Mouse (Mus musculus): ENCODE measurements around the gene Gm28035. TPM values are rescaled to one million over a fixed set of nuclear protein-coding genes. Genes with fewer than 3 reads are reported as not detected.
A peak's percentile ranks its signal among the peaks of the same experiment; 100 is the strongest.

Gm28035 gene
- total RNA-seq, 2 experiments from 2014 or later, result 0.59 to 1.7 TPM

GRCm38 (mm10) chr2:30237199-30237880, 3.0 kb upstream of the Gm28035 start, which contains the start of gene Lrrc8a:
Gene Lrrc8a, plus strand, starts transcription at chr2:30237715.
- intact Hi-C loops (cut with DNase I; ENCODE audit: low total_unique reads), result no loop called here

GRCm38 (mm10) chr2:30237881-30238280, 2.5 kb upstream of the Gm28035 start:
- intact Hi-C loops (cut with DNase I; ENCODE audit: low total_unique reads), result no loop called here
- peak; percentile 79 for DNase-seq

More at GRCm38 (mm10) chr2:30237199-30237880, 3.0 kb upstream of the Gm28035 start, which contains the start of gene Lrrc8a:
- peak; percentile 100 for DNase-seq

GRCm38 (mm10) chr2:30238906-30239465, 1.4 kb upstream of the Gm28035 start:
- intact Hi-C loops (cut with DNase I; ENCODE audit: low total_unique reads), result no loop called here

DNA sequence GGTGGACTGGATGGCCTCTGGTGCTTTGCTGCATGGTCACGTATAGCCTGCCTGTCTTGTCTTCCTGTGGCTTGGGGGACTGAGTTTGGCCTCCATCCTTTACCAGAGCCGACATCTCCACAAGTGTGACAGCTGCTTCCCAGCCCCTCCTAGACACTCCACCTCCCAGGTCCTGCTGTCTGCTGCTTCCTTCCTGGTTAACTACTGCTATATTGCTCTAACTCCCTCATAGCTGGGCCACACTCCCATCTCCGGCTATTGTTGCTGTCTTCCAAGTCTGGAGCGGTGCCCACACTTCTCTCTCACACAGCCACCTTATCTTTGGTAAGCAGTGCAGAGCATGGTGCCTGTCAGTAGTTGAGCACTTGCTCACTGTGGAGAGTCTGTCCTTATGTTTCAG, 590 bp upstream of the Gm28035 start:
- intact Hi-C loops (cut with DNase I; ENCODE audit: low total_unique reads), result no loop called here
- no peak for DNase-seq

More at GRCm38 (mm10) chr2:30238906-30239465, 1.4 kb upstream of the Gm28035 start:
- DNase-seq, result no peak

GRCm38 (mm10) chr2:30242509-30242908, 2.1 kb downstream of the Gm28035 start:
- intact Hi-C loops (cut with DNase I; ENCODE audit: low total_unique reads), result no loop called here

DNA sequence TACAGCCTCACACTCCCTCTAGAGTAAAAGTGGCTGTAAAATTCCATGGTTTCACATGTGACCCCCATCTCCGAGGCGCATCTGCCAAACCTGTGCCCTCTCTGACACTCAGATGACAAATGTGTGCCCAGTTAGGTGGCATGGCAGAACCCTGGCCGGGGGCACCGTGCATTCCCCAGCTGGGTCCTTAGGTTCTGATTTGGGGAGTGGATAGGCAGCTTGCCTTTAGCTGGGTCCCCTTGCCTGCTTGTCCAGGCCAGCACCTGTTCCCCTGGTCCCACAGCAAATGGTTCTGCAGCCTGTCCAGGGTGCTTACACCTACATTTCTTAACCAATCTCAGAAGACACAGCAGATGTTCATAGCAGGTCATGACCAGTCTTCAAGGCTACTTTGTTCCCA, 3.0 kb downstream of the Gm28035 start:
- intact Hi-C loops (cut with DNase I; ENCODE audit: low total_unique reads), result no loop called here
- no peak for DNase-seq

More at GRCm38 (mm10) chr2:30242509-30242908, 2.1 kb downstream of the Gm28035 start:
- peak; percentile 40 for DNase-seq

GRCm38 (mm10) chr2:30244595-30245178, 4.3 kb downstream of the Gm28035 start:
- DNase-seq, result no peak
- intact Hi-C loops (cut with DNase I; ENCODE audit: low total_unique reads), result no loop called here

- DNase-seq, result no peak
- intact Hi-C loops (cut with DNase I; ENCODE audit: low total_unique reads), result no loop called here
Observed at GRCm38 (mm10) chr2:30247036-30247435, 6.7 kb downstream of the Gm28035 start.

DNA sequence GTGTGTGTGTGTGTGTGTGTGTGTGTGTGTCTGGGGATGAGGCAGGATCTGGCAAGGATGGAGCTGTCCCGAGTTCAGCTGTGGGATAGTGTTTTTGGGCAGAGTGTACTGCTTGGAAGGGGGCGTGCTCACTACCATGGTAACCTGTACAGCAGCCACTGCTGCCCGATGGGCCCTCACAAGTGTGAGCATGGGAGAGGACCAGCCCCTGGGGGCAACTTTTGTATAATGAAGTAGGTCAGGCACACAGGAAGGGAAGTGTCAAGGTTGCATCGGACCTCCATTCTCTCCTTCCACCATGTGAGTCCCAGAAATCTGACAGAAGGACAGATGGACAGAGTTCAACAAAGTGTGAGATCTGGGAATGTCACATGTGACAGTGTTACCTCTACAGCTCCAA, 7.3 kb downstream of the Gm28035 start:
- intact Hi-C loops (cut with DNase I; ENCODE audit: low total_unique reads), result no loop called here
- DNase-seq, result no peak

- intact Hi-C loops (cut with DNase I; ENCODE audit: low total_unique reads), result no loop called here
- no peak for DNase-seq
Observed at GRCm38 (mm10) chr2:30249182-30249581, 8.8 kb downstream of the Gm28035 start.

- intact Hi-C loops (cut with DNase I; ENCODE audit: low total_unique reads), result no loop called here
Observed at GRCm38 (mm10) chr2:30250166-30251128, 10.1 kb downstream of the Gm28035 start.

DNA sequence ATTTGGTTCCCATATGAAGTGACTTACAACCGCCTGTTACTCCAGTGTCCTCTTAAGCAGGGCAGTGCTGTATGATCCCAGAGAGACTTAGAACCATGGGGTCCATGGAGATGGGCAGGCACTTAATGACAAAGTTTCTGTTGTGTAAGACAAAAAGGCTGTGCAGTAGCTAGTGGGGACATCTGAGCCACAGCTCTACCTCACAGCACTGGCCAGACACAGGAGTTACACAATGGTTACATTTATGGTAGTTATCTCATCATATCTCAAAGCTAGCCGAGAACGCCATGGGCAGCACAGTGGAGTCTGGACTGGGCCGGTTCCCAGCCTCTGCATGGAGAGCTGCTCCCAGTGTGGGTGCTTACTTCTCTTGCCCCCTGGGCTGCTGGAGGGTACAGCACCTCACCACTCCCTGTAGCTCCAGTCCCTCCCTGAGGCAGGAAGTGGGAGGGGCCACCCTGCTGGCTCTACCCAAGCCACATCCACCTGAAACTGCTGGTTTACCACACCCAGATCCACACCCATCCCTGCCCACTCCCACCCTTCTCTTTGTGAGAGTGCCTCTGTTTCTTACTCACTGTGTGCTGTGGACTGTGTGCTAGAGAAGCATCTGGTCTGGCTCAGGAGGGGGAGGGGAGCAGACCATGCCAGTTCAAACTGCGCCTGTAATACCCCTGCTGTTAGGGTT, 11.2 kb downstream of the Gm28035 start:
- DNase-seq, result no peak
- intact Hi-C loops (cut with DNase I; ENCODE audit: low total_unique reads), result no loop called here

More at GRCm38 (mm10) chr2:30250166-30251128, 10.1 kb downstream of the Gm28035 start:
- no peak for DNase-seq

DNA sequence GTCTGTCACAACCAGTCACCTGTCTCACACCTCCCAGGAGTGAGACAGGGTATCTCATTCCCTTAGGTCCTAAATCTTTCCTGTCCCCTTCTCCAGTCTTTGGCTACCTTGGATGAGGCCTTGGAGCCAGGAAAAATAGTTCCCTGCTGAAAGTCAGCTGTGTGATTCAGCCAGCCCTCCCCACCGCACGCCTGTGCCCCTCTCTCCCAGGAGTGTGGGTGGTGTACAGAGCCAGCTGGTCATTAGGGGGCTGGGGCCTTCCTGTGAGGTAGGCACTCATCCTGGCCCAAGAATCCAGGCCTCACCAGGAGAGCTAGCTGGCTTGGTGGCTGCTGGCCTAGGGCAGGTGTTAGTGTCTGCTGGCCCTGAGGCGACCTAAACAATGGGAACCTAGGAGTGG, 12.2 kb downstream of the Gm28035 start:
- DNase-seq, result no peak
- intact Hi-C loops (cut with DNase I; ENCODE audit: low total_unique reads), result no loop called here

DNA sequence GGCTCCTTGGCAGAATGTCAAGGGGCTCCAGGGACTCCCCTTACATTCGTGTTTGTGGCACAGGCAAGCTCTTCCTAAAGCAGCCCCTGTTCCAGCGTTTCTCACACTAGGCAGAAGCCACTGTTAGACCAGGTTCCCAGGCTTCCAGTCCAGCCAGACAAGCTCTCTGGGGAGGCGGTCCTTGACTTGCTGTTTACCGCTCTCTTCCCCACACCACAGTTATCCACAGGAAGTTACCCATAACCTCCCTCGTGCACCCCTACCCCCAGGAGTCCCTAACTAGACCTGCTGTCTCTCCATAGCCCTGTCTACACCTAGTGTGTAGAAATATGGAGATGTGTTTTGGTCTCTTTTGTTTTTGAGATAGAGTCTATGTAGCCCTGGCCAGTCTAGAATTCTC, 13.4 kb downstream of the Gm28035 start:
- intact Hi-C loops (cut with DNase I; ENCODE audit: low total_unique reads), result no loop called here
- no peak for DNase-seq

DNA sequence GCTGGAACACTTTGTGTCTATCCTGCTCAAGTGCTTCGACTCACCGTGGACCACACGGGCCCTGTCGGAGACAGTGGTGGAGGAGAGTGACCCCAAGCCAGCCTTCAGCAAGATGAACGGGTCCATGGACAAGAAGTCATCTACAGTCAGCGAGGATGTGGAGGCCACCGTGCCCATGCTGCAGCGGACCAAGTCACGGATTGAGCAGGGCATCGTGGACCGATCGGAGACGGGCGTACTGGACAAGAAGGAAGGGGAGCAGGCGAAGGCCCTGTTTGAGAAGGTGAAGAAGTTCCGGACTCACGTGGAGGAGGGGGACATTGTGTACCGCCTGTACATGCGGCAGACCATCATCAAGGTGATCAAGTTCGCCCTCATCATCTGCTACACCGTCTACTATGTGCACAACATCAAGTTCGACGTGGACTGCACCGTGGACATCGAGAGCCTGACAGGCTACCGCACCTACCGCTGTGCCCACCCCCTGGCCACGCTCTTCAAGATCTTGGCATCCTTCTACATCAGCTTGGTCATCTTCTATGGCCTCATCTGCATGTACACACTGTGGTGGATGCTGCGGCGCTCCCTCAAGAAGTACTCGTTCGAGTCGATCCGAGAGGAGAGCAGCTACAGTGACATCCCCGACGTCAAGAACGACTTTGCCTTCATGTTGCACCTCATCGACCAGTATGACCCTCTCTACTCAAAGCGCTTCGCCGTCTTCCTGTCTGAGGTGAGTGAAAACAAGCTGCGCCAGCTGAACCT, 15.4 kb downstream of the Gm28035 start:
- intact Hi-C loops (cut with DNase I; ENCODE audit: low total_unique reads), result no loop called here

GRCm38 (mm10) chr2:30256616-30257350, 16.4 kb downstream of the Gm28035 start:
- DNase-seq, result no peak
- intact Hi-C loops (cut with DNase I; ENCODE audit: low total_unique reads), result no loop called here

More for the DNA sequence above, 15.4 kb downstream of the Gm28035 start:
- DNase-seq, result no peak

- DNase-seq, result no peak
- intact Hi-C loops (cut with DNase I; ENCODE audit: low total_unique reads), result no loop called here
Observed at GRCm38 (mm10) chr2:30257699-30258460, 17.5 kb downstream of the Gm28035 start.
